Mouse (Mus musculus): ENCODE measurements around the gene Hspa1a. TPM values are rescaled to one million over a fixed set of nuclear protein-coding genes. Genes with fewer than 3 reads are reported as not detected.
"Not testable (repeated sequence)": the region's sequence is repeated elsewhere in the genome, so short reads cannot be mapped to it uniquely, and the experiment has no call there.

The Hspa1a gene
- 13.8 and 14.6 TPM in 2 replicates for polyA plus RNA-seq (2012; rRNA removed)

DNA sequence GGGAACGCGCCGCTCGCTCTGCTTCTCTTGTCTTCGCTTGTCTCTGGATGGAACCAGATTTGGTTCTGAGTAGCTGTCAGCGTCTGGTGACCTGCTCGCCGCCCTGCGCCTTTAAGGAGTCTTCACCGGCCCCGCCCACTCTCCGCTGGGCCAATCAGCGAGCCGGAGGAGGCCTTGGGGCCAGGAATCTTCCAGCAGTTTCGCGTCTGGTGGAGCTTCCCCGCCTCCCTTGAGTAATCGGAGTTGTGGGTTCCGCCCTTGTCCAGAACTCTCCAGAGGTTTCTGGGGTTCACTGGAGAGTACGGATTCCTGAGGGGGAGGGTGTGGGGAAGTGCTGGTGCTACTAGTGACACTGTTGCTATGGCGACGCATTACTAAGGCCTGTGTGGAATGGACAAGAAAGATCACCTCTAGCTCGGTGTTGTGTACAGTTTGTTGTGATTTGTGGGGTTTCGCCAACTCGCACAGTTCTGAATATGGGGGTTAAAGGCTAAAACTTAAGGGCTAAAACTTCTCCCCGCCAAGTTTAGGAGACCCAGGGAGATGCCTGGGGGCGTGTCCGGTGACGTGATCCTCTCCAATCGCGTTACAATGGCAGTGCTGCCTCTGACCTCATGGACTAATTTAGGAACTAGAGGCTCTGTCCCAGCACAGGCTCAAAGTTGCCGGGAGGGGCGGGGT is at the start of gene Hspa1a, which contains the start of gene Hspa1l:
Gene Hspa1a (minus strand): TSS at position 88 of the 681 bp plus-strand sequence.
Gene Hspa1l (plus strand): TSS at position 635 of the 681 bp plus-strand sequence.
- peak; percentile 66 to 81 for DNase-seq (ENCODE audit: extremely low spot score in 1 of 2, low spot score in 1 of 2)

DNA sequence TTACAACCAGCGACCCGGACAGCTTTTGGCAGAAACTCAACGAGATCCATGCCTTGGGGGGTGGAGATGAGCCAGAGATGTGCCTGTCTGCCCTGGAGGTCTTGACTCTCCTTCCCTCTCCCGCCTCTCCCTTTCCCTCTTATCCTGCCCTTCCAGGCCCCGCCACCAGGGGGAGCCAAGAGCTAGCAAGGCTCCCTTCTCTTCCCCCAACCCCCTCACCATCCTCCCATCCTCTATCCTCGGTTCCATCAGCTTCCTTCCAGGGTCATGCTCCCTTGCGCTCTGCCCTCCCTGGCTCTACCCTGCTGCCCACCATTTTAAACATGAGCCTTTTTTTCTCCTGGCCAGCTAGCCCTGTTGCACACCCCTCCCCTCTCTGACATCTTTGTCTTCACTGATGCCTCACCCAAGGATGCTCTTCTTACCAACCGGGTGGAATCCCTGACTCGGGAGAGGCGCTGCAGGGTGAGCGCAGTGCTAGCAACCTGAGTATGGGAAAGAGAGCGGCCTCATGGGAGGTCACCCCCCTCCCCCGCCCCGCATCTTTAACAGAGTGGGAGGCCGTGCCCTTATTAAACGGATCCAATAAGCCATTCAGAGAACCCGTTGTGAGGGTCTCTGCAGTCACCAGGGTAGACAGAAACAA is 49.3 kb upstream of the Hspa1a start:
- DNase-seq (ENCODE audit: extremely low spot score in 1 of 2, low spot score in 1 of 2) = peak; percentile 57 to 94

DNA sequence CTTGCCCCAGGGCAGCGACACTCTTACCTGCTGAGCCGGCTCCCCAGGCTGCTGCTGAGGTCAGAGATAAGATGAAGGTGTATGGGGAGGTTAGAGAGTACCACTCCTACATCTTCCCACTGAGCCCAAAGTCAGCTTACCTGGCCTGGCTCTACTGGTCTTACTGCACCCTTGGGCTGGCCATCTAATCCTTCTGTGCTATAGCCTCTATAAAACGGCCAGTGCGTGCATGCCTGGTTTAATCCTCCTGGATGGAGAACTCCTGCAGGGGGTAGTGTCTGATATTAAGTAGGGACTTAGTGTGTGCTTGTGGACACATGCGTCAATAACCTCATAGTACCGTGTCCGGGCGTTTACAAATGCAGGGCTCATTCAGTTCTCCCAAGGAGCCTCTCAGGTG is 48.6 kb upstream of the Hspa1a start:
- no peak for DNase-seq (ENCODE audit: extremely low spot score in 1 of 2, low spot score in 1 of 2)

- no peak for DNase-seq (ENCODE audit: extremely low spot score in 1 of 2, low spot score in 1 of 2)
These were observed 47.9 kb upstream of the Hspa1a start for GRCm38 (mm10) chr17:35019894-35020293.

DNA sequence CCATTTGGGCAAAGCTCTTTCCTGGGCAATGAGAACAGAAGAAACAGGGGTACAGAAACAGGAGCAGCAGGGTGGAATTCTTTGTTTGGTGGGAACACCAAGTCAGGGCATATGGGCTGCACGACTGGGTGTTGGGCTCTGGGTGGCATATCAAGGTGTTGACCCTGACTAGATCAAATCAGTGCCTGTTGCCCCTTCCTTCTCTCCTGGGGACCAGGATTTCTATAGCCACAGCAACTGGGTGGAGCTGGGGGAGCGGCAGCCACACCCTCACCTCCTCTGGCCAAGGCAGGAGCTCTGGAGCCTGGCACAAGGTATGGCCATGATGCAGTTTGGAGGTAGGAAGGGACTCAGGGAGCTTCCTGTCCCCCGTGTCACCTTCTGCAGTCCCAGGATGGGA is 46.2 kb upstream of the Hspa1a start:
- no peak for DNase-seq (ENCODE audit: extremely low spot score in 1 of 2, low spot score in 1 of 2)

GRCm38 (mm10) chr17:35017706-35018030 is 45.7 kb upstream of the Hspa1a start:
- no peak for DNase-seq (ENCODE audit: extremely low spot score in 1 of 2, low spot score in 1 of 2)

DNA sequence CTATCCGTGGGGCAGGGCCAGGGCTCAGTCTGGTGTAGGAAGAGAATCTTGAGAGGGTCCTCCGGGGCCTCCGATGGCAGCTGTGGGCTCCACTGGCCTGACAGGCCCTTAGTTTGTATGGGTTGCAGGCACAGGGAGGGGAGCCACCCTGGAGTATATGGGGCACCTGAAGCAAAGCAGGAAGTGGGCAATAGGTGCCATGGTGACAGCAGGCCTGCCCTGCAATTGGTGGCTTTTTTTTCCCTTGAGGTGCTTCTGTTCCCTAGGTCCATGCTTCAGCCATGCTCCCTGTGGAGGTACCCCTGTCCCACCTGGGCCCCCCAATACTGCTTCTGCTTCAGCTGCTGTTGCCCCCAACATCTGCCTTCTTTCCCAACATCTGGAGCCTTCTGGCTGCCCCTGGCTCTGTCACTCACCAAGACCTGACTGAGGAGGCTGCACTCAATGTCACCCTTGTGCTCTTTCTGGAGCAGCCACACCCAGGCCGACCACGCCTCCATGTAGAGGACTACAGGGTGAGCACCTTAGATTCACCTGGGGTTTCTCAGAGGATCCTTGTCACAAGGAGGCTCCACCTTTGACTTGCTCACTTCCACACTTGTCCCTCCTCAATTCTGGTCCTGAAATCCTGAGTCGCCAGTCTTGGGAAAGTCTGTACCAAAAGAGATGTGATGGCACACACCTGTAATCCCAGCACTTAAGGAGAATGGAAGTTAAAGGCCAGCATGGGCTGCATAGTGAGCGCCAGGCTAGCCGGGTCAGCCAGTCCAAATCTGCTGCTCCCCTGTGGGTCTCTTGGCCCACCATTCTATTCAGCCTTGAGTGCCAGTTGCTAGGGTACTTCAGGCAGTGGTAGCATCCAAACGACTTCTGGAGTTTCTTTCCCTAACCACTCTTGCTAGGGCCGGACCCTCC is 45.1 kb upstream of the Hspa1a start:
- no peak for DNase-seq (ENCODE audit: extremely low spot score in 1 of 2, low spot score in 1 of 2)

- DNase-seq (ENCODE audit: extremely low spot score in 1 of 2, low spot score in 1 of 2) = peak in 1 of 2 experiments; percentile 18
These were observed 44.4 kb upstream of the Hspa1a start, which contains the start of gene Vwa7 for GRCm38 (mm10) chr17:35016376-35016775. Gene Vwa7 (plus strand): TSS chr17:35016579.

GRCm38 (mm10) chr17:35015296-35015695 is 43.3 kb upstream of the Hspa1a start:
- DNase-seq (ENCODE audit: extremely low spot score in 1 of 2, low spot score in 1 of 2) = no peak

DNA sequence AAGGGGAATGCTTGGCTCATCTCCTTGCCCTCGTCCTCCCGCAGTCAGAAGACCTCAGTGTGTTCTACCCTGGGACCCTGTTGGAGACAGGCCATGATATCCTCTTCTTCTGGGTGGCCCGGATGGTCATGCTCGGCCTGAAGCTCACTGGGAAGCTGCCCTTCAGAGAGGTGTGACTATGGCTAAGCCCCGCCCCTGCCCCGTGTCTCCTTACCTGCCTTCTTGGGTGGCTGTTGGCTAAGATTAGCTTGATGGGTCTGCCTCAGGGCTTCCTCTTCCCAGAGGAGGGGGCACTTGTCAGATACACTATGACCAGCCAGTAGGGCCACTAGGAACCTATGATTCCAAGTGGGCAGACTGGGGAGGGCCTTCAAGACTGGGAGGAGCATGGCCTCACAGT is 41.3 kb upstream of the Hspa1a start:
- no peak for DNase-seq (ENCODE audit: extremely low spot score in 1 of 2, low spot score in 1 of 2)

- DNase-seq (ENCODE audit: extremely low spot score in 1 of 2, low spot score in 1 of 2) = no peak
These were observed 40.5 kb upstream of the Hspa1a start for GRCm38 (mm10) chr17:35012430-35012829.

DNA sequence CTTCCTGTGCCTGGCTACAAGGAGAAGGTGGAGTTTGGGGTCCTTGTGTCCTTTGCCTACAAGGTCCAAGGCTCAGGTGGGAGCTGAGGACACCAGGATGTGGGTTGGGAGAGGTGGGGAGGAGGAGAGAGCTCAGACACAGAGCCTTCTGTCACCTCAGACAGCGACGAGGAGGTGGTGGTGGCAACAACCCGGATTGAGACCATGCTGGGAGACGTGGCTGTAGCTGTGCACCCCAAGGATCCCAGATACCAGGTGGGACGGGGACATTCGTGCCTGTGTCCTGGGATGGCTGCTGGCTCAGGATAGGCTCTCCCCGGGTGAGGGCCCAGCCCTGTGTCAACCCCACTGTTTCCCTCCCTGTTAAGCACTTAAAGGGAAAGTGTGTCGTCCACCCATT is 39.5 kb upstream of the Hspa1a start:
- DNase-seq (ENCODE audit: extremely low spot score in 1 of 2, low spot score in 1 of 2) = no peak

- no peak for DNase-seq (ENCODE audit: extremely low spot score in 1 of 2, low spot score in 1 of 2)
These were observed 37.6 kb upstream of the Hspa1a start for GRCm38 (mm10) chr17:35009586-35009985.

DNA sequence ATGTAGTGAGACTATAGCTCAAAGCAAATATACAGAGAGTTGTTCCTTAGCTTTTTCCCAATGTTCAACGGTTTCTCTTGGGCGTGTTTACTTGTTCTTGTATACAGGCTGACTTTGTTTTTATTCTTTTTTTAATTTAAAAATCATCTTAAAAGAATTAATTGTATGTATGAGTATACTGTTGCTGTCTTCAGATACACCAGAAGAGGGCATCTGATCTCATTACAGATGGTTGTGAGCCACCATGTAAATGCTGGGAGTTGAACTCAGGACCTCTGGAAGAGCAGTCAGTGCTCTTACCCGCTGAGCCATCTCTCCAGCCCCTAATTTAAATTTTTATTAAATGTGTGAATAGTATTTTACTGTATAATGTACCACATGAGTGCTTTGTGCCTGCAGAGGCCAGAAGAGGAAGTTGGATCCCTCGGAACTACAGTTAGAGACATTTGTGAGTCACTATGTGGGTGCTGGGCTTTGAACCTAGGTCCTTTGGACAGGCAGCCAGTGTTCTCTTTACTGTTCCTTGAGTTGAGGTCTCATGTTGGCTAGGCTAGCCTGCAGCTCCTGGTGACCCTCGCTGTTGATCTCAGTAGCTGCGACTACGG is 35.5 kb upstream of the Hspa1a start:
- DNase-seq (ENCODE audit: extremely low spot score in 1 of 2, low spot score in 1 of 2) = no peak

DNA sequence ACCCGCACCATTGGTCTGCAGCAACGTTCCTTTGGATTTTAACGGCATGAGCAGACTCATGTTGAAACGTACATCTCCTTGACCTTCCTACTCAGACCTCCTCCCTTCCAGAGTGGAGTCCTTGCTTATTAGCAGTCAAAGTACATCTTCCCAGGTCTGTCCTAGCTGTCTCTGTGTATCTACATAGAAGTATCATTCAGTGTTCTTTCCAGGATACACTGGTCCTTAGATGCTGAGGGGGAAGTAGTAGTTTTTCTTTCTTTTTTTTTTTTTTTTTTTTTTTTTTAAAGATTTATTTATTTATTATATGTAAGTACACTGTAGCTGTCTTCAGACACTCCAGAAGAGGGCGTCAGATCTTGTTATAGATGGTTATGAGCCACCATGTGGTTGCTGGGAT is 33.9 kb upstream of the Hspa1a start:
- not testable (repeated sequence) for DNase-seq (ENCODE audit: extremely low spot score in 1 of 2, low spot score in 1 of 2)

DNA sequence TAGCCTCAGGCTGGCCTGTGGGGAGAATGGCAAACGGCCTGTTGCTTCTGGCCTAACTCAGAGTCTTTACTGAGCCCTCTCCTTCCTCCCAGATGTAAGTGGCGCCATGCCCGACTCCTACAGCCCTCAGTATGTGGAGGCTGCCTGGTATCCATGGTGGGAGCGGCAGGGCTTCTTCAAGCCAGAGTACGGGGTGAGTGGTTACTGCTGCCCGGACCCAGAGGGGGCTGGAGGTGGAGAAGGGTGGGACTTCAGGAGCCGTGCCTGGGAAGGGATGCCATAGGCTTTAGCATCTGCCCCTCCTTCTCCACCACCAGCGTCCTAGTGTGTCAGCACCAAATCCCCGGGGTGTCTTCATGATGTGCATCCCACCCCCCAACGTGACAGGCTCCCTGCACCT is 33.2 kb upstream of the Hspa1a start:
- no peak for DNase-seq (ENCODE audit: extremely low spot score in 1 of 2, low spot score in 1 of 2)

DNA sequence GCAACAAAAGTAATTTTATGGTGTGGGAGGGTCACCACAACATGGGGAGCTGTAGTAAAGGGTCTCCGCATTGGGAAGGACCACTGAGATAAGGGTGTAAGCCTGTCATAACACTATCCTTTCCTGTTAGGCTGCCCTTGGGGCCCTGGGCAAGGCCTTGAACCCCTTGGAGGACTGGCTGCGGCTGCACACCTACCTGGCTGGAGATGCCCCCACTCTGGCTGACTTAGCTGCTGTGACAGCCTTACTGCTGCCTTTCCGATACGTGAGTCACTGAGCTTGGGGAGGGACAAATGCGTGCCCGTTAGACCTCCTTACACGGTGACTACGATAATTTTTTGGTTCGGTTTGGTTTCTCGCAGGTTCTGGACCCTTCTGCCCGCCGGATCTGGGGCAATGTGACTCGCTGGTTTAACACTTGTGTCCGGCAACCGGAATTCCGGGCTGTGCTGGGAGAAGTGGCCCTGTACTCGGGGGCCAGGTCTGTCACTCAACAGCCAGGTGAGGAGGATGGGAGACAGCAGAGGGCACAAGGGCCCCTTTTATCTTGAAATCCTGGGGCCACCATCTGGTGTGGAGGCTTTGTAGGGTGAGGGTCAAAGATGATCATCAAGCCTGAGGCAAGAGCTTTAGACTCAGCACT is 32.2 kb upstream of the Hspa1a start:
- no peak for DNase-seq (ENCODE audit: extremely low spot score in 1 of 2, low spot score in 1 of 2)

DNA sequence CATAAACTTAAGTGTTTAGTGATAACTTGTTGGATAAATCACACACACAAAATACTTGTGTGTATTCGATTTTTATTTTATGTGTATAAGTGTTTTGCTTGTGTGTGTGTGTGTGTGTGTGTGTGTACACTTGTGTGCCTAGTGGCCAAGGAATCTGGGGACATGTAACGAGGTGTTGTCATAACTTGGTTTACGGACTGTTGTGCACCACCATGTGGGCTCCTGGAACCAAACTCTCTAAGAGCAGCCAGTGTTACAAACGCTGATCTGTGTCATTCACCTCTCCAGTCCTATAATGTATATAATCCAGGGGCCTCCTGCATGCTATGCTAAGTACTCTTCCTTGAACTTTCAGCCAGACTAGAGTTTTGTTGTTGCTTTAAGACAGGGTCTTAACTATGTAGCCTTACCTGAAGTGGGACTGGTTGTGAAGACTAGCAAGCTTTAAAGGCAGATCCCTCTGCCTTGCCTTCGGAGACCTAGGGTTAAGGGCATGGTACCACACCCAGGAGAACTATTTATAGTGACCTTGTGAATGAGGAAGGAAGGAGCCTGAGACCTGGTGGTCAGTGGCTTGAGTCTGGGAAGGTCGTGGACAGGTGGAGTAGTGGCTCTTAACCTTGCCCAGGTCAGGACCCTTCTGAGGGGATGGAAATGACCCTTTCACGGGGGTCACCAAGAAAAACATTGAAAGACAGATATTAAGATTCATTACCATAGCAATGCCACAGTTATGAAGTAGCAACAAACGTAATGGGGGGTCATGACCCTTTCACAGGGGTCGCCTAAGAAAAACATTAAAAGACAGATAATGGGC is 31.3 kb upstream of the Hspa1a start:
- no peak for DNase-seq (ENCODE audit: extremely low spot score in 1 of 2, low spot score in 1 of 2)

DNA sequence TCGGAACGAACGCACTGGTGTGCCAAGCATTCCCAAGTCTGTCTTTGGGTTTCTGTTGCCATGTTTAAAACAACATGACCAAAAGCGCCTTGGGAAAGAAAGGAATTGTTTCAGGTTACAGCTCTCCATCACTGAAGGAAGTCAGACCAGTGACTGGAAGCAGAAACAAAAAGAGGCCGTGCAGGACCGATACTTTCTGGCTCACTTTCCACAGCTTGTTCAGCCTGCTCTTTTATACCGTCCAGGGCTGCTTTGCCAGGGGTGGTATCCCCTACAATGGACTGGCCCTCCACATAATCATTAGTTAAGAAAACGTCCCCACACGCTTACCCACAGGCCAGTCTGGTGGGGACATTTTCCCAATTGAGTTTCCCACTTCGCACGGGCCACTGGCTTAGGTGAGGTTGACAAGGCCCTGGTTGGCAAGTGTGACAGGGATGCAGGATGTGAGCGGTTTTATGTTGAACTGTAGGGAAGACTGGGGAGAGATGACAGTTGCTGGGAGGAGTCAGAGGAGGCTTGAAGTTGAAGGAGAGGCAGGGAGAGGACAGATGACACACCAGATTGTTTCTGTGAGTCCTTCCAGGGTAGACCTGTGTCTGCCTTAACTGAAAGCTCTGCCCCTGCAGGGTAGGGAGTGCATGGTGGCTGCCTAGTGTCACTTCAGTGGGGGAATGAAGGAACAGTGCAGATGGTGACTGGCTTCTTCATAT is 30.4 kb upstream of the Hspa1a start:
- DNase-seq (ENCODE audit: extremely low spot score in 1 of 2, low spot score in 1 of 2) = no peak
